Mouse (Mus musculus): Measurements from ENCODE around the gene Gm5148. TPM values are rescaled to one million over a fixed set of nuclear protein-coding genes. Genes with fewer than 3 reads are reported as not detected.

The Gm5148 gene
- not detected for total RNA-seq (2023)

DNA sequence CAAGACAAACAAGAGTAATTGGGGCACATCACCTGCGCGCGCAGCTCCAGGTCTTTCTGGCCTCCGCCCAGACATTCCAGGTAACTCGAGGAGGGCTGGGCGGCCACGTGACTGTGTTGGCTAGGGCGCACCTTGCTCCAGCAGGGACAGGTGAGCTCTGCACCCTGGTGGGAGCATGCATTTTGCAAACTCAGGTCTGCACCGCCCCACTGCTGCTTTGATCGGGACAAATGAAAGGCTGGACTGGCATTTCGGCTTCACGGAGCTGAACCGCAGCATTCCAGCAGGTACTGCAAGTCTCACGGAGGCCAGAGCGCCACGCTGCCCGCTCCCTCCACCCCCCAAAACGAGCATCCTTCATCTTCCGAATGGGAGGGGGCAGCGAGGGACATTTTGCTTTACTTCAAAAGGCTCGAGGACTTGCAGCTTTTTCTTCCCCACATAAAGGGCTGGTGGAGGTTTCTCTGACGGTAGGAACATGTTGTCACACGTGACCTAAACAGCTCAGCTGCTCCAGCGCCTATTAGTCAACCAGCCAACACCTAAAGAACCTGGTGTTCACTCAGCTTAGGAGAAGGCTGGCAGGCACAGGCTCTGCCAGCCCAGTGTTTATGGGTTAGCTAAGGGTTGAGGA, at the start of gene Gm5148:
TSS of gene Gm5148 (minus strand) at position 320 of the 634 bp plus-strand sequence.

Other genes starting within 250 kb of the Gm5148 start
- 1 to 10 TPM; 2.9 to 3.7 TPM for gene Spry1, start 84.5 kb downstream of the Gm5148 start, total RNA-seq (2023)

Data from neutrophil, adult 59 days (primary cell).